Mouse (Mus musculus) B cell, adult 62 days (primary cell): ENCODE measurements around the gene Alms1. TPM values are rescaled to one million over a fixed set of nuclear protein-coding genes. Genes with fewer than 3 reads are reported as not detected.

Source experiments
- total RNA-seq: library from RNA; stranded (reverse); gene quantifications from 4 replicates; pipeline ENCODE4 v1.2.4, GENCODE M21; 2023

Alms1 gene
- total RNA-seq, result 4.4 to 5.7 TPM (median 5.1 TPM) in 4 replicates

DNA sequence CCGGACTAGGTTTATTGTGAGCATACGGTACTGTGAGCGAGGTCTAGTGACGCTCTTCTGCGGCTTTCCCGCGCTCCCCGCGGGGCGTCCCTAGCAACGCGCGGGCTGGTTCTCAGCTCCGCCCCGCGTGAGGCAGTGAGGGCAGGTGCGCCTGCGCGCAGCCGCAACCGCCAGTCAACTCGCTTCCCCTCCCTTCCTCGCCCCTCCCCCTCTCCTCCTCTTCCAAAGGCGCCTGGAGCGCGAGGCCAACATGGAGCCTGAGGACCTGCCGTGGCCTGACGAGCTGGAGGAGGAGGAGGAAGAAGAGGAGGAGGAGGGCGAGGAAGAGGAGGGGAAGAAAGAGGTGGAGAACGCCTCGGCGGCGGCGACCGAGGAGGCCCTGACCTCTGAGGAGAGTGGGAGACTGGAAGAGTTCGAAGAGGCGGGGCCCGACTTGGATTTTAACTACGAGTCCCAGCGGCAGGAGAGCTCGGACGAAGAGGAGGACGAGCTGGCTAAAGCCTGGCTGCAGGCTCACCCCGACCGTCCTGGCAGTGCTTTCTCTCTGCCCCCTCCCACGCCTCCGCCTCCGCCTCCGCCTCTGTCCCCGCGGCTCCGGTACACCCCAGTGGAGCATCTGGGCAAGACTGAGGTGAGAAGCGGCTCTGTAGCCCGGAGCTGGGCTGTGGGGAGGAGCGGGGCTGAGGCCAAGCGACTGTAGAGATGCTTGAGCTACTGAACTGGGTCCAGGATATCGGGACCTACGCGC lies at the start of gene Alms1:
TSS of gene Alms1 (plus strand) at position 136 of the 748 bp plus-strand sequence.

DNA sequence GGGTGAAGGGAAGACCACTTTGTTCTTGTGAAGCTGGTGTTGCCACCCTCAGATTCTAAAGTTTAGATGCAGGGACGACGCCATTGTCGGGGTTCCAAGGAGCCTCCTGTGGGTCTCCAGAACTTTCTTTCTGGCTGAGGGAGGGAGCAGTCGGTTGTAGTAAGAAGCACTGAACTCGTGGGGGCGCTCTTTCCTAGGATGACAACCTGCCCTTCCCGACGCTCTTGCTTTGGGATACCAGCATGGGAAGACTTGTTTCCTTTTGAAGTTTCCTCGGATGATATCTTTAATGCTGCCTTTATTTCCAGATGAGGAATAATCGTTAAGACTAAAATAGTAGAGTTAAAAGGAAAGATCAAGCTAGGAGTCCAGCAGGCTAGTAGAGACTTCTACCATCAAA lies 125.8 kb downstream of the Alms1 start, which contains the start of gene Nat8f7:
TSS of gene Nat8f7 (minus strand) at position 101 of the 400 bp plus-strand sequence.

Other genes with a start within 250 kb of the Alms1 start
- 1.2 to 2.2 TPM (median 1.7 TPM) in 4 replicates for gene Rab11fip5, start 212.9 kb upstream of the Alms1 start, total RNA-seq
- gene Noto, start 163.6 kb upstream of the Alms1 start, total RNA-seq, result not detected in 4 replicates
- 42.4 to 49.5 TPM (median 45.6 TPM) in 4 replicates for gene Smyd5, start 155.5 kb upstream of the Alms1 start, total RNA-seq
- 136 to 160 TPM (median 153 TPM) in 4 replicates for gene Cct7, start 136.0 kb upstream of the Alms1 start, total RNA-seq
- gene Pradc1, start 135.6 kb upstream of the Alms1 start, total RNA-seq, result 10.2 to 20.2 TPM (median 11.7 TPM) in 4 replicates
- not detected in 4 replicates for gene Fbxo41, start 84.5 kb upstream of the Alms1 start, total RNA-seq
- gene Egr4, start 73.9 kb upstream of the Alms1 start, total RNA-seq, result 0.41 to 0.88 TPM (median 0.67 TPM) in 4 replicates
- not detected in 4 replicates for gene Nat8f7, start 125.7 kb downstream of the Alms1 start, total RNA-seq
- gene Nat8f3, start 178.2 kb downstream of the Alms1 start, total RNA-seq, result not detected in 4 replicates
- gene Nat8f6, start 233.4 kb downstream of the Alms1 start, total RNA-seq, result not detected in 4 replicates
- gene Nat8f5, start 233.4 kb downstream of the Alms1 start, total RNA-seq, result not detected in 4 replicates
- not detected in 4 replicates for gene Nat8, start 244.6 kb downstream of the Alms1 start, total RNA-seq